Mouse (Mus musculus): ENCODE data around the gene Qser1.

The Qser1 gene

GRCm38 (mm10) chr2:104741896-104742740 lies 74.4 kb downstream of the Qser1 start:
- in situ Hi-C loops (cut with MboI; ENCODE audit: low pct_unique_long_range_greater_than_20kb in 1 of 2, low sequenced_read_pairs in 2 of 2, unreplicated experiment in 1 of 2), result no loop called here

- in situ Hi-C loops (cut with MboI; ENCODE audit: low pct_unique_long_range_greater_than_20kb in 1 of 2, low sequenced_read_pairs in 2 of 2, unreplicated experiment in 1 of 2), result no loop called here
These were observed 75.4 kb downstream of the Qser1 start for GRCm38 (mm10) chr2:104741015-104741758.

- in situ Hi-C loops (cut with MboI; ENCODE audit: low pct_unique_long_range_greater_than_20kb in 1 of 2, low sequenced_read_pairs in 2 of 2, unreplicated experiment in 1 of 2), result no loop called here
These were observed 76.2 kb downstream of the Qser1 start for GRCm38 (mm10) chr2:104740248-104740949.

DNA sequence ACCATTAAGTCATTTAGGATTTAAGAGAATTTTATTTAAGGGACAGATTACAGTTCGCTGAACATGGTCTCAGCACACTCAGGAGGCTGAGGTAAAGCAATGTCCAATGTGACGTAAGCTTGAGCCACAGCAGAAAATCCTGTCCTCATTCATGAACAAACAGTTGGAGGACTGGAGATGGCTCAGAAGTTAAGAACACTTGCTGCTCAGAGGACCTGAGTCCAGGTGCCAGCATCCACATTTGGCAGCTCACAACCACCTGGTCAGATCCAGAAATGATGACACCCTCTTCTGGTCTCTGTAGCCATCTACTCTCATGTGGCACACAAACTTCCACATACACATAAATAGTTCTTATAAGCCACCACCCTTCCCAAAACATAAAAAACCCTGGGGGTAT lies 76.9 kb downstream of the Qser1 start:
- in situ Hi-C loops (cut with MboI; ENCODE audit: low pct_unique_long_range_greater_than_20kb in 1 of 2, low sequenced_read_pairs in 2 of 2, unreplicated experiment in 1 of 2), result no loop called here

GRCm38 (mm10) chr2:104736241-104736640 lies 80.3 kb downstream of the Qser1 start:
- in situ Hi-C loops (cut with MboI; ENCODE audit: low pct_unique_long_range_greater_than_20kb in 1 of 2, low sequenced_read_pairs in 2 of 2, unreplicated experiment in 1 of 2), result no loop called here

DNA sequence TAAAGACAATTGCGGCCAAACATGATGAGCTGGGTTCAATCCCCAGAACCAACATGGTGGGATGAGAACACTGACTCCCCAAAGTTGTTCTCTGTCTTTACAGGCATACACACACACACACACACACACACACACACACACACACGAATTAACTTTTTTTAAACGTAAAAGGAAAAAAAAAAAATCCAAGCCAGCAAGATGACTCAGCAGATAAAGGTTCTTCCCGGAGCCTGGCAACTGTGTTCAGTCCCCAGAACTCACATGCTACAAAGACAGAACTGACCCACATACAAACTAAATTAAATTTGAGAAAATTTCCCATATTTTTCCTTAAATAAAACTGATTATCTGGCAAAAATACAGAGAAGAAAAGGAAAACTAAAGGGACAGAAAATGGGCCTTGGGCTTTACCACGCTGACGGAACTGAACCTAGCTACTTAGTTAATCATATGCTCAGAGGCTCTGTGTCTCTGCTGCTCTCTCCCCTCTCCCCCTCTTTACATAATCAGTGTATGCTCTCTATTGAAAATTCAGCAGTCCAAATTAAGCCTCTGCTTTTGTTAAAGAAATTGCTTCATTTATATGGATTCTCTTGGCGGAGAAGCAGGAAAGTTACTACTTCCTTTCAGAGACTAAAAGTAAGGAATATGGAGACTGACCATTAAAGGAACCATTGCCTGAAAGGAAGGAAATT lies 83.9 kb downstream of the Qser1 start:
- in situ Hi-C loops (cut with MboI; ENCODE audit: low pct_unique_long_range_greater_than_20kb in 1 of 2, low sequenced_read_pairs in 2 of 2, unreplicated experiment in 1 of 2), result no loop called here

DNA sequence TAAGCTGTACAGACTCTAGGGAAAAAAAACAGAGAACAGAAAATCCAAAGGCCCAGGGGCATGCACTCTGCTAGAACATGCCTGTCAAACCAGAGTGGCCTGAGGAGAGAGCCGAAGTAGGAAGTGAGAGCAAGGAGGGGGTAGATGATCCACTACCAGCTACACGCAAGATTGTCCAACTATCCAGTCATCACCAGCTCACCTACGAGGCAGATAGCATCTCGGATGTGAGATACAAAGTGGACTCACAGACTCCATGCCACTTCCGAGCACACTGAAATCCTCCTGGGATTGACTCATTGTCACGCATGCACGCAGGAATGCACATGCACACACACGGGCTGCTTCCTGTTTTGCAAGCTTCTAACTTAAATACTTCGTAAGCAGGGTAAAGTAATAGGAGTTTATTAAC lies 84.5 kb downstream of the Qser1 start:
- in situ Hi-C loops (cut with MboI; ENCODE audit: low pct_unique_long_range_greater_than_20kb in 1 of 2, low sequenced_read_pairs in 2 of 2, unreplicated experiment in 1 of 2), result no loop called here

DNA sequence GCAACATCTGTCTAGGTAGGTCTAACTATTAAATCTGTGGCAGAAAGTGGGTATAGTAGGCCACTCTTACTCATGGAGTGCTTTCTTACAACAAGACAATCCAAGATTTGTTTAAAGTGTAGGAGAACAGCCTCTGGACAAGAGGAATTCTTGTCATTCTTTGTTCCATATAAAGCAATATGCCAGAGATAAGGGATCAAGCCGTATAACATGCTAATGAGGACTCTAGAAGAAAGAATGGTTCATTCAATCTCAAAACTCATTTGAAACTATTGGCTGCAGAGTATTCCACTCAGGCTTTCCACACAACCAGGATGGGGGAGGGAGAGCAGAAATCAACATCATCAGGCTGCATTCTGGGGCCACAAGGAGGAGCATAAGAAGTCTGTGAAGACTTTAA lies 89.2 kb downstream of the Qser1 start:
- in situ Hi-C loops (cut with MboI; ENCODE audit: low pct_unique_long_range_greater_than_20kb in 1 of 2, low sequenced_read_pairs in 2 of 2, unreplicated experiment in 1 of 2), result no loop called here

- in situ Hi-C loops (cut with MboI; ENCODE audit: low pct_unique_long_range_greater_than_20kb in 1 of 2, low sequenced_read_pairs in 2 of 2, unreplicated experiment in 1 of 2), result no loop called here
These were observed 94.5 kb downstream of the Qser1 start for GRCm38 (mm10) chr2:104722021-104722420.

DNA sequence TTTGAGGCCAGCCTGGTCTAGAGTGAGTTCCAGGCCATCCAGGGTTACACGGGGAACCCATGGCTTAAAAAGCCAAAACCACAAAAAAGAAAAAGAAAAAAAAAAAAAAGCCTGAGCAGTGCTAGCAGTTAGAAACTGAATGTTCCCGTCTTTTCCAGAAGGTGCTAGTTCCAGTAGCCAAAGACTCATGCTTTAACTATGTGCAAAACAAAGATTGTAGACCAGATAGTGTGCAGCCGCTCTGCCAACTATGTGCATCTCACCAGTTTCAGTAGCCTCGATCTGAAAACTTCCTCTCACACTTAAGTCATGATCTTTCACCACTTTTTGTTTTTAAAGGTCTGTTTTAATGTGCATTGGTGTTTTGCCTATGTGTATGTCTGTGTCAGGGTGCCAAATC lies 98.7 kb downstream of the Qser1 start:
- in situ Hi-C loops (cut with MboI; ENCODE audit: low pct_unique_long_range_greater_than_20kb in 1 of 2, low sequenced_read_pairs in 2 of 2, unreplicated experiment in 1 of 2), result no loop called here

GRCm38 (mm10) chr2:104717231-104717735 lies 99.3 kb downstream of the Qser1 start:
- in situ Hi-C loops (cut with MboI; ENCODE audit: low pct_unique_long_range_greater_than_20kb in 1 of 2, low sequenced_read_pairs in 2 of 2, unreplicated experiment in 1 of 2), result no loop called here

- in situ Hi-C loops (cut with MboI; ENCODE audit: low pct_unique_long_range_greater_than_20kb in 1 of 2, low sequenced_read_pairs in 2 of 2, unreplicated experiment in 1 of 2), result no loop called here
These were observed 100.3 kb downstream of the Qser1 start, which contains the start of gene Pin1rt1 for GRCm38 (mm10) chr2:104716279-104716678. Pin1rt1 (minus strand) TSS chr2:104716379.

DNA sequence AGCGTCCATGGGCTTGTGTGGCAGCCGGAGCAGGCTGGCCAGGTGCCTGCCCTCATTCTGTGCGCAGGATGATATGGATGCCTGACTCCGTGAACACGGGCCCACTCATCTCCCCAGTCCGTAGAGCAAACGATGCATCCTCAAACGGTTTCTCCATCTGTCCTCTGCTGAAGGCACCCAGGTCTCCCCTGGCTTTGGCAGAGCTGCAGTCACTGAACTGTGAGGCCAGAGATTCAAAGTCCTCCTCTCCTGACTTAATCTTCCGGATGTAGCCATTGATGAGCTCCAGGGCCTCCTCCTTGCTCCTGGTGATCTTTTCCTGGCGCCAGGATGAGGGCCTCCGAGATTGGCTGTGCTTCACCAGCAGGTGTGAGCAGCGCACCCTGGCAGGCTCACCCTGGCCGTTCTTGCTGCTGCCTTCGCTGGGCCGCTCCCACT lies 102.3 kb downstream of the Qser1 start:
- in situ Hi-C loops (cut with MboI; ENCODE audit: low pct_unique_long_range_greater_than_20kb in 1 of 2, low sequenced_read_pairs in 2 of 2, unreplicated experiment in 1 of 2), result no loop called here

DNA sequence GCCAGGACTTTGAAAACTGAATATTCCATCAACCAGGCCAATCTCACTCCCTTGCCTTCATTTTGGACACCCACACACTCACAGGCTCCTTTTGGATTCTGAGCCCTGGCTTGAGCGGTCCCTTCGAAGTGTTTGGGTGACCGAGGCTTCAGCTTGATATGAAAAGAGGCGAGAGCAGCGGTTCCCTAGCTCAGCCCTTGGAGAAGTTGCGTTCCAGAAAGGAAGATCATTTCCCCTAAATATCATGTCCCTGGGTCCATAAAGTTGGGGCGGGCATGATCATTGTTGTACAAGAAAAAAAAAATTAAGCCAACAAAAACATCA lies 104.1 kb downstream of the Qser1 start:
- in situ Hi-C loops (cut with MboI; ENCODE audit: low pct_unique_long_range_greater_than_20kb in 1 of 2, low sequenced_read_pairs in 2 of 2, unreplicated experiment in 1 of 2), result no loop called here

DNA sequence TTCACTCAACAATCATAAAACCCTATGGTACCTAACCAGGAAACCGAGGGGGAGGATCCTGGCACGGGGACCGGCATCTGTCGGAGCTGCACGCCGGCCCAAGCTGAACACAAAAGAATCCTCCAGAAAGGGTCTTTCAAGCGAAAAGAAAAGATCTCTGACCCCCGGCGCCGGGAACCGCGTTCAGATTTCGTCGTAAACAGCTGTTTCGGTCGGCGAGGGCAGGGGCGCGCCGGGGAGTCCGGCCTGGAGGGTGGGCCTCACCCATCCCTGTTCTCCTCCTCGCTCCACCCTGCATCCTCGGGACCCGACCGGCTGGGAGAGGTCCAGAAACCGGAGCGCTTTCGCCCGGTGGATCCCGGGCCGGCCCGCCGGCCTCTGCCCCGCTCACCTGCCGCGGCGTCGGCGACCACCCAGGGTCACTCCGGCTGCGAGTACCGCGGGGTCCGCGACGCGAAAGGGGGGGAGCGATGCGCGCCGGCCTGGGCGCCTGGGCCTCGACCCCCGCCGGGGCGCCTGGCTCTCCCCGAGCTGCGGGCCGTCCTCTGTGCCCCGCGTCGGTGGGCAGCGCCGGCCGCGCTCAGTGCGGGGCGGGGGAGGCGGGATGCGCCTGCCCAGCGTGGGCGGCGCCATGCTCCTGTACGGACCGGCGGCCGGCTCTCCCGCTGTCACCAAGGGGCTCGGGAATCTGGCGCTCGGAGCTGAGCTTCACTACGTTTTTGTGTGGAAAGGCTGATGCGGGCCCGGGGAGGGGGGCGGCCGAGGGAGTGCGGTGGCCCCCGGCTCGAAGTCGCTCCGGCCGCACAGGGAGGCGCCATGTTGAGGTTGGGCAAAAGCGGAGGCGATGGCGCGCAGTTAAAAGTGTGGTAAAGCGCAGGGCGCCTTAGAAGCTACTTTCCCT lies 104.7 kb downstream of the Qser1 start, which contains the start of gene Tcp11l1:
Tcp11l1 (minus strand) TSS at position 585 of the 901 bp plus-strand sequence.
- in situ Hi-C loops (cut with MboI; ENCODE audit: low pct_unique_long_range_greater_than_20kb in 1 of 2, low sequenced_read_pairs in 2 of 2, unreplicated experiment in 1 of 2), result no loop called here

- in situ Hi-C loops (cut with MboI; ENCODE audit: low pct_unique_long_range_greater_than_20kb in 1 of 2, low sequenced_read_pairs in 2 of 2, unreplicated experiment in 1 of 2), result no loop called here
These were observed 105.7 kb downstream of the Qser1 start for GRCm38 (mm10) chr2:104710670-104711370.

DNA sequence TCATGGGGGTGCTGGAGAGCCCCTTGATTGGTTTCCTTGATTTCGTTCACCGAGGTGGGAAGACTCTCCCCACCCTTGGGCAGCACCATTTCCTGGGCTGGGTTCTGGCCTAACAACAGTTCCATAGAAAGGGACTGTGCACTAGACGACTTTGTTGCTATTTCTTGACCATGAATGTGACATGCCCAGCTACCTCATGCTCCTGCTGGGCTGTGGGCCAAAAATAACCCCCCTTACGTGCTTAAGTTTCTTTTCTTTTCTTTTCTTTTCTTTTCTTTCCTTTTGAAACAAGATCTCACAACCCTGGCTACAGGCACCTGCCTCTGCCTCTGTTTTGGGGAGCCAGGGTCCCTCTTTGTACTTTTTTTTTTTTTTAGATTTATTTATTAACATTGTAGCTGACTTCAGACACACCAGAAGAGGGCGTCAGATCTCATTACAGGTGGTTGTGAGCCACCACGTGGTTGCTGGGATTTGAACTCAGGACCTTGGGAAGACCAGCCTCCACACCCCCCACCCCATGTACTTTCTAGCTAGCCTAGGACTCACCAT lies 106.7 kb downstream of the Qser1 start:
- in situ Hi-C loops (cut with MboI; ENCODE audit: low pct_unique_long_range_greater_than_20kb in 1 of 2, low sequenced_read_pairs in 2 of 2, unreplicated experiment in 1 of 2), result no loop called here

Data from mouse embryonic stem cell (cell line).